Mouse (Mus musculus): ENCODE measurements around the gene Zc3h4. TPM values are rescaled to one million over a fixed set of nuclear protein-coding genes. Genes with fewer than 3 reads are reported as not detected.

Zc3h4 gene
- polyA plus RNA-seq, 1 experiment from 2014 or later, result 26.4 TPM

GRCm38 (mm10) chr7:16455016-16455415, 54.3 kb downstream of the Zc3h4 start:
- no peak for ATAC-seq (ENCODE audit: low FRiP score)
- WGBS, result 97% methylated on average over 14 of the region's 14 CpGs

GRCm38 (mm10) chr7:16456289-16456688, 55.6 kb downstream of the Zc3h4 start:
- Histone ChIP-seq H3K27ac (no peak overlapping the region), H3K36me3 (peaks cover 8% of the 10 kb centered on the region; the same call in 1 of the 2 replicates), H3K9me3 (replicated peaks) (peaks cover 7% of the 10 kb centered on the region; the same call in 1 of the 2 replicates), H3K4me1 (peaks cover 9% of the 10 kb centered on the region), H3K4me3 (no peak overlapping the region), H3K9ac (no peak overlapping the region), H3K27me3 (peaks cover 16% of the 10 kb centered on the region), H3K4me2 (replicated peaks) (no peak overlapping the region)
- 94% methylated on average over 5 of the region's 5 CpGs for WGBS
- no peak for ATAC-seq (ENCODE audit: low FRiP score)

More at GRCm38 (mm10) chr7:16455016-16455415, 54.3 kb downstream of the Zc3h4 start:
- no peak overlapping the region for H3K4me3 ChIP-seq
- H3K9ac ChIP-seq, result no peak overlapping the region
- no peak overlapping the region for H3K4me2 ChIP-seq (replicated peaks)
- peaks cover 8% of the 10 kb centered on the region; the same call in 1 of the 2 replicates for H3K36me3 ChIP-seq
- H3K27me3 ChIP-seq, result peaks cover 5% of the 10 kb centered on the region; the same call in 1 of the 2 replicates
- H3K9me3 ChIP-seq (replicated peaks), result peaks cover 7% of the 10 kb centered on the region; the same call in 1 of the 2 replicates
- H3K27ac ChIP-seq, result no peak overlapping the region
- peaks cover 9% of the 10 kb centered on the region for H3K4me1 ChIP-seq

- Histone ChIP-seq H3K9ac (no peak overlapping the region), H3K36me3 (0 out of 2 replicates have a peak, but pooled peaks cover under 1% of the 10 kb centered on the region), H3K4me1 (no peaks in the 10 kb centered on the region), H3K4me2 (replicated peaks) (no peak overlapping the region), H3K9me3 (replicated peaks) (peaks cover 7% of the 10 kb centered on the region; the same call in 1 of the 2 replicates), H3K27me3 (peaks cover 27% of the 10 kb centered on the region), H3K4me3 (no peak overlapping the region), H3K27ac (no peak overlapping the region)
- no peak for ATAC-seq (ENCODE audit: low FRiP score)
- WGBS, result 72% methylated on average over 13 of the region's 13 CpGs
Measured at GRCm38 (mm10) chr7:16460566-16460965, 59.9 kb downstream of the Zc3h4 start.

GRCm38 (mm10) chr7:16461151-16461550, 60.4 kb downstream of the Zc3h4 start:
- Histone ChIP-seq H3K9me3 (replicated peaks) (peaks cover 7% of the 10 kb centered on the region; the same call in 1 of the 2 replicates), H3K27ac (no peak overlapping the region), H3K4me2 (replicated peaks) (no peak overlapping the region), H3K27me3 (peaks cover 27% of the 10 kb centered on the region), H3K4me3 (no peak overlapping the region), H3K4me1 (no peaks in the 10 kb centered on the region), H3K36me3 (no peaks in the 10 kb centered on the region), H3K9ac (no peak overlapping the region)
- WGBS, result 66% methylated on average over 6 of the region's 6 CpGs
- no peak for ATAC-seq (ENCODE audit: low FRiP score)

GRCm38 (mm10) chr7:16461705-16462104, 61.0 kb downstream of the Zc3h4 start:
- Histone ChIP-seq H3K27me3 (peaks cover 27% of the 10 kb centered on the region), H3K4me2 (replicated peaks) (no peak overlapping the region), H3K9ac (no peak overlapping the region), H3K27ac (no peak overlapping the region), H3K36me3 (no peaks in the 10 kb centered on the region), H3K4me3 (no peak overlapping the region), H3K4me1 (no peaks in the 10 kb centered on the region), H3K9me3 (replicated peaks) (peaks cover 7% of the 10 kb centered on the region; the same call in 1 of the 2 replicates)
- 83% methylated on average over 6 of the region's 6 CpGs for WGBS
- no peak for ATAC-seq (ENCODE audit: low FRiP score)

GRCm38 (mm10) chr7:16463214-16463613, 62.5 kb downstream of the Zc3h4 start:
- Histone ChIP-seq H3K9ac (no peak overlapping the region), H3K4me3 (no peak overlapping the region), H3K4me2 (replicated peaks) (no peak overlapping the region), H3K4me1 (peaks cover 3% of the 10 kb centered on the region; the same call in 1 of the 2 replicates), H3K36me3 (no peaks in the 10 kb centered on the region), H3K27ac (no peak overlapping the region), H3K9me3 (replicated peaks) (peaks cover 7% of the 10 kb centered on the region; the same call in 1 of the 2 replicates), H3K27me3 (peaks cover 27% of the 10 kb centered on the region)
- 4% methylated on average over 14 of the region's 14 CpGs for WGBS
- peak; percentile 59 for ATAC-seq (ENCODE audit: low FRiP score)

GRCm38 (mm10) chr7:16465160-16465559, 64.5 kb downstream of the Zc3h4 start:
- Histone ChIP-seq H3K4me1 (peaks cover 4% of the 10 kb centered on the region; the same call in 1 of the 2 replicates), H3K36me3 (no peaks in the 10 kb centered on the region), H3K9me3 (replicated peaks) (no peaks in the 10 kb centered on the region), H3K4me3 (no peak overlapping the region), H3K9ac (no peak overlapping the region), H3K27me3 (peaks cover 32% of the 10 kb centered on the region), H3K4me2 (replicated peaks) (no peak overlapping the region), H3K27ac (no peak overlapping the region)
- WGBS, result 10% methylated on average over 8 of the region's 8 CpGs
- peak; percentile 51 for ATAC-seq (ENCODE audit: low FRiP score)

GRCm38 (mm10) chr7:16465568-16465967, 64.9 kb downstream of the Zc3h4 start:
- Histone ChIP-seq H3K9me3 (replicated peaks) (no peaks in the 10 kb centered on the region), H3K4me3 (no peak overlapping the region), H3K9ac (no peak overlapping the region), H3K27me3 (peaks cover 31% of the 10 kb centered on the region), H3K4me1 (peaks cover 4% of the 10 kb centered on the region; the same call in 1 of the 2 replicates), H3K4me2 (replicated peaks) (no peak overlapping the region), H3K36me3 (no peaks in the 10 kb centered on the region), H3K27ac (no peak overlapping the region)
- 94% methylated on average over 5 of the region's 5 CpGs for WGBS
- no peak for ATAC-seq (ENCODE audit: low FRiP score)

GRCm38 (mm10) chr7:16466565-16466964, 65.9 kb downstream of the Zc3h4 start:
- Histone ChIP-seq H3K9ac (no peak overlapping the region), H3K9me3 (replicated peaks) (no peaks in the 10 kb centered on the region), H3K27ac (no peak overlapping the region), H3K4me2 (replicated peaks) (no peak overlapping the region), H3K4me3 (no peak overlapping the region), H3K36me3 (no peaks in the 10 kb centered on the region), H3K4me1 (peaks cover 4% of the 10 kb centered on the region; the same call in 1 of the 2 replicates), H3K27me3 (peaks cover 32% of the 10 kb centered on the region)
- ATAC-seq (ENCODE audit: low FRiP score), result no peak
- WGBS, result 70% methylated on average over 4 of the region's 4 CpGs

GRCm38 (mm10) chr7:16468115-16468514, 67.4 kb downstream of the Zc3h4 start:
- 25% methylated on average over 5 of the region's 5 CpGs for WGBS
- no peak overlapping the region for H3K27ac ChIP-seq
- ATAC-seq (ENCODE audit: low FRiP score), result no peak

GRCm38 (mm10) chr7:16471549-16471948, 70.8 kb downstream of the Zc3h4 start:
- Histone ChIP-seq H3K27ac (no peak overlapping the region), H3K4me1 (peaks cover 24% of the 10 kb centered on the region), H3K9ac (no peak overlapping the region), H3K4me2 (replicated peaks) (no peak overlapping the region), H3K9me3 (replicated peaks) (no peaks in the 10 kb centered on the region), H3K4me3 (no peak overlapping the region), H3K36me3 (no peaks in the 10 kb centered on the region), H3K27me3 (peaks cover 65% of the 10 kb centered on the region)
- ATAC-seq (ENCODE audit: low FRiP score), result no peak
- 47% methylated on average over 9 of the region's 9 CpGs for whole genome bisulfite sequencing

More at GRCm38 (mm10) chr7:16468115-16468514, 67.4 kb downstream of the Zc3h4 start:
- no peak overlapping the region for H3K4me3 ChIP-seq
- H3K27me3 ChIP-seq, result peaks cover 38% of the 10 kb centered on the region
- no peaks in the 10 kb centered on the region for H3K9me3 ChIP-seq (replicated peaks)
- no peak overlapping the region for H3K4me2 ChIP-seq (replicated peaks)
- no peak overlapping the region for H3K9ac ChIP-seq
- H3K4me1 ChIP-seq, result peaks cover 7% of the 10 kb centered on the region; the same call in 1 of the 2 replicates
- H3K36me3 ChIP-seq, result no peaks in the 10 kb centered on the region

- Histone ChIP-seq H3K4me1 (peaks cover 27% of the 10 kb centered on the region), H3K27me3 (peaks cover 71% of the 10 kb centered on the region), H3K27ac (no peak overlapping the region), H3K9ac (no peak overlapping the region), H3K36me3 (no peaks in the 10 kb centered on the region), H3K9me3 (replicated peaks) (no peaks in the 10 kb centered on the region), H3K4me3 (no peak overlapping the region), H3K4me2 (replicated peaks) (0 out of 2 replicates have a peak overlapping the region, but pooled peaks have one; percentile 11)
- WGBS, result 7% methylated on average over 17 of the region's 17 CpGs
- ATAC-seq (ENCODE audit: low FRiP score), result peak; percentile 27; the same call in 1 of the 2 replicates
Measured at GRCm38 (mm10) chr7:16472116-16472709, 71.5 kb downstream of the Zc3h4 start.

- H3K27me3 ChIP-seq, result peaks cover 82% of the 10 kb centered on the region
- ATAC-seq (ENCODE audit: low FRiP score), result no peak
- no peak overlapping the region for H3K9ac ChIP-seq
- no peak overlapping the region for H3K27ac ChIP-seq
- H3K36me3 ChIP-seq, result no peaks in the 10 kb centered on the region
- H3K4me1 ChIP-seq, result peaks cover 23% of the 10 kb centered on the region
- H3K4me3 ChIP-seq, result no peak overlapping the region
- H3K4me2 ChIP-seq (replicated peaks), result no peak overlapping the region
- no peaks in the 10 kb centered on the region for H3K9me3 ChIP-seq (replicated peaks)
- WGBS, result 60% methylated on average over 8 of the region's 8 CpGs
Measured at GRCm38 (mm10) chr7:16473847-16474246, 73.1 kb downstream of the Zc3h4 start.
